Mouse (Mus musculus): ENCODE measurements at regions not wholly inside any gene's neighbourhood (a gene's known extent, or its start where the extent isn't known, plus 50 kb on each side); places are given as distances from the start of the nearest gene placed in this dataset.

- no peak for TF ChIP-seq GABPA (IDR thresholded peaks at IDR 0.05; ENCODE audit: low read depth, low read length)
- TF ChIP-seq POLR2A (IDR thresholded peaks at IDR 0.05; ENCODE audit: control insufficient read depth in 1 of 2, insufficient read depth in 1 of 2, low read depth in 1 of 2, low read length in 2 of 2, poor library complexity in 1 of 2) = no peak
- no peak for TF ChIP-seq CTCF (IDR thresholded peaks at IDR 0.05 in 2 of 3, conservative IDR thresholded peaks at IDR 0.05 in 1 of 3; ENCODE audit: control insufficient read depth in 1 of 3, insufficient read depth in 1 of 3, low read depth in 2 of 3, low read length in 3 of 3, poor library complexity in 1 of 3, severe bottlenecking in 1 of 3)
- no peak for TF ChIP-seq MAZ (IDR thresholded peaks at IDR 0.05; ENCODE audit: low read depth, low read length)
- TF ChIP-seq MYC (IDR thresholded peaks at IDR 0.05; ENCODE audit: low read depth, low read length) = no peak
- no peak for TF ChIP-seq E2F4 (IDR thresholded peaks at IDR 0.05; ENCODE audit: borderline replicate concordance, low read depth, low read length)
- no peak for TF ChIP-seq NRF1 (IDR thresholded peaks at IDR 0.05; ENCODE audit: insufficient read depth, low read depth, low read length, poor library complexity, severe bottlenecking)
- TF ChIP-seq GATA1 (IDR thresholded peaks at IDR 0.05; ENCODE audit: low read depth, low read length) = no peak
- TF ChIP-seq EP300 (IDR thresholded peaks at IDR 0.05; ENCODE audit: low read depth in 1 of 2, low read length in 2 of 2) = no peak
- TF ChIP-seq NELFE (IDR thresholded peaks at IDR 0.05; ENCODE audit: low read depth, low read length) = no peak
Observed at GRCm38 (mm10) chr9:46431053-46431452, 111.3 kb upstream of the 4931429L15Rik start.

All from MEL (cell line).